Mouse (Mus musculus): ENCODE results near the gene E130208F15Rik.

Gene E130208F15Rik

DNA sequence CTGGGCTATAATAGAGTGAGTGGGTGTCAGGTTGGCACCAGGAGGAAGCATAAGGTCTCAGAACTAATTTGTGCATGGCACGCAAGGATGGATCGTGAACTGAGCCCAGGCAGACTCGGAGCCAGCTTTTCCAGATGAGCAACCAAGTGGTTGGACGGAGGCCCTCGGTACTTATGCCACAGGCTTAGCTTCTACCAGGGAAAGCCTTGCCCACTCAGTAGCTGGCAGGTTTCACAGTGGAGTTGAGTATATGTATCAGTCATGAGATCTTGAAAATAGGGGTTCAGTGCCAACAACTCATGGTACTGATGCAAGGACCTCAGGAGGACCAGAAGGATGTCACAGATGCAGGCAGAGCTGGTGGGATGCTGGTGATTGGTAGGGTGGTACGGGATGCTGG lies 14.1 kb downstream of the E130208F15Rik start:
- DNase-seq (ENCODE audit: low spot score): no peak

DNA sequence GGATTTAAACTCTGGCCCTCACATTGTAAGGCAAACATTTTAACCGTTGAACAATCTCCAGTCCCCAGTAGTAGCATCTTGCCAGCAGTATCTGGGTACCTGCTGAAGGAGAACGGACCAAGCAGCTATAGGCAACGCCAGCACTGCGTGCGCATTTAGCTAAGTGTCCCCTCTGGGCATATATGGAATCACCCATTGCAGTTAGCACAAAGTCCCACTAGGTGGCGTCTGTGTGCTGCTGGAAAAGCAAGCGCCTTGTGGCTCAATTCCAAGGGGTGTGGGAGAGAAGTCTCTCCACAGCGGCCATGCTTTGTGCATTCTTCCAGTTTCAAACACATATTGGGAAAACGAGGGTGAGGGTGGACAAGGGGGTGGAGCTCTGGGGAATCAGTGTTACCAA lies 14.8 kb downstream of the E130208F15Rik start:
- DNase-seq (ENCODE audit: low spot score): no peak

DNA sequence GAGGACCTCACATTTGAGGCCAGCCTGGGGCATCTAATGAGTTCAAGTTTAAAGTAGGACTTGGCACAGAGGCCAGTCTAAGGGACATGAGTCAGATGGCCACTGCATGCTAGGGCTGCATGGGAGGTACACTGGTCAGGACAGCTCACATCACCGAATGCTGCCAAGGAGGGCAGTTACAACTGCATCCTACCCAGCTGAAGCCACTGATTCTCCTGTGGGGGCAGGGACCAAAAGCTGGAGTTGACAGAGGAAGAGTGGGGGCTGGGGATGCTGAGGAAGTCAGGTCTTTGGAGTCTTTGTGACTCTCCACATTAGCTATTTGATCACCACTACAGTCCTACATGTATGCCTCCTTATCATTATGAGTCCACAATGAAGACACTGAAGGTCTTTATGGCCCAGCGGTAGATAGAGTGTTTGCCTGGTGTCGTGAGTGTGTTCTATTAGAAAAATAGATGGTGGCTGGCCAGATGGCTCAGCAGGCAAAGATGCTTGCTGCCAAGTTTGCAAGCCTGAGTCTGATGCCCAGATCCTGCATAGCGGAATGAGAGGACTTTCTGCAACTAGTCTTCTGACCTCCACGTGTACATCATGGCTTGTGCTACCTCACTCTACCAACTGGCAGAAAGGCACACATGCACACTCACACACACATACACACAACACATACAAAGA lies 18.0 kb downstream of the E130208F15Rik start:
- DNase-seq (ENCODE audit: low spot score): no peak

DNA sequence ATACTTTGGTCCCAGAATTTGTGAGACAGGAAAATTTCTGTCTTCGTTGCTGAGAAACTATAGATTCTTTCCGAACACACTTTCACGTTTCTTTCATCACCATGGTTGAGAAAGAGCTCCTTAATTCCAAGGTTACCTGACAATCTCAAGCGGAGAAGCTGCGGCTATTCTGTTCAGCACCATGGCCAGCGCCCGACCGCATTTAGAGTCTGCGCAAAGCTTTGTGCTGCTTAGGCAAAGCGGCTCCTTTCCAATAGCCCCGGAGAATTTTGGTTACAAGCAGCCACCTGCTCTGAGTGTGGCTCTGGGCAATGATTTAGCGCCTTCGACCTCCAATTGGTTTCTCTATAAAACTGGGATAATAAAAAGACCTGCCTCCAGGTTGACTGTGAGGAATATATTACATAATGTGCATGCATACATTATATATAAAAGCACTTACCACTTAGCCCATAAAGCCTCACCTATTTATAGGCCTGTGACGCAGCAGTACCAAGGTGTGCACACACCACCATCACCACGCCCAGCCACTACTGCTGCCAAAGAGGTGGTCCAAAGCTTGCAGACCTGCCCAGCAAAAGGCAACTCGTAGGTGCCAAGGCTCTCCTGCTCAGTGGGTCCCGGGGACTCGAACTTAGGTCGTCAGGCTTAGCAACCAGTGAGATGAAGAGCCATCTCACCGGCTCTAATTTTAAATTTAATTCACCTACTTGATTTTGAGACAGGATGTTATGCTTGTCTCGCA lies 25.3 kb downstream of the E130208F15Rik start:
- DNase-seq (ENCODE audit: low spot score): no peak

- DNase-seq (ENCODE audit: low spot score): no peak
These were observed 26.3 kb downstream of the E130208F15Rik start for GRCm38 (mm10) chr7:30347828-30348227.

GRCm38 (mm10) chr7:30353279-30353822 lies 31.8 kb downstream of the E130208F15Rik start:
- no peak for DNase-seq (ENCODE audit: low spot score)

GRCm38 (mm10) chr7:30354059-30354458 lies 32.5 kb downstream of the E130208F15Rik start:
- no peak for DNase-seq (ENCODE audit: low spot score)

GRCm38 (mm10) chr7:30358378-30359186 lies 37.0 kb downstream of the E130208F15Rik start:
- no peak for DNase-seq (ENCODE audit: low spot score)

- DNase-seq (ENCODE audit: low spot score): no peak
These were observed 37.8 kb downstream of the E130208F15Rik start for GRCm38 (mm10) chr7:30359276-30359865.

DNA sequence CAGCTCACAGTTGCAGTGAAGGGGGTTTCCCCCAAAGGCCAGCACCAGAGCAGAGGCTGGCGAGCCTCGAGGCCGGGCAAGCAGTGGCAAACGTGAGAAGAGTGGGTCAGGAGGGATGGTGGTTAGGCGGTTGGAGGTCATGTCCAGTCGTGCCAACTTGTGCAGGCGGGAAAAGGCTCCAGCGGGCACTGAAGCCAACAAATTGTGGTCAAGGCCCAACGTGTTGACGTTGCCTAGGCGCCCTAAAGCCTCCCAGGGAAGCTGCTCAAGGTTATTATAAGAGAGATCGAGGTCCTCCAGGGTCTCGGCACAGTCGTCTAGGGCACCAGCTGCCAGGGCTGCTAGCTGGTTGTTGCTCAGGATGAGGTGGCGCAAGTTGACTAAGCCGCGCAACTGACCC lies 38.5 kb downstream of the E130208F15Rik start:
- DNase-seq (ENCODE audit: low spot score): no peak

- DNase-seq (ENCODE audit: low spot score): no peak
These were observed 41.3 kb downstream of the E130208F15Rik start, which contains the start of gene Lrfn3 for GRCm38 (mm10) chr7:30362652-30363343. Gene Lrfn3 (minus strand): TSS chr7:30362772.

DNA sequence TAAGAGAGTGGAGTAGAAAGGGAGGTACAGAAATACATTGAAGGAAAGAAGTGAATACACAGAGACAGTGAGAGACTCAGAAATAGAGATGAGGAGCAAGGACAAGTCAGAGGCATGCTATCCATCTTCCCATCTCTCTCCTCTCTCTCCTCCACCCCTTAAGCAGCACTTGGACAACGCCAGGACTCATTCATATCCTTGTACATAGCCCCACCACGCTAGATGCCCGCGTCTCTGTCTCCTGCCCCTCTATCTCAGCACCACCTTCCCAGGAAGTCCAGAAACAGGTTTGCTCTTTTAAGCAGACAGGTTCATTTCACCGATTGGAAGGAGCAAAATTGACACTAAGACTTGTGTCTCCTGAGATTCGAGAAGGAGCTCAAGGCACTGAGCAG lies 41.8 kb downstream of the E130208F15Rik start:
- DNase-seq (ENCODE audit: low spot score): no peak

DNA sequence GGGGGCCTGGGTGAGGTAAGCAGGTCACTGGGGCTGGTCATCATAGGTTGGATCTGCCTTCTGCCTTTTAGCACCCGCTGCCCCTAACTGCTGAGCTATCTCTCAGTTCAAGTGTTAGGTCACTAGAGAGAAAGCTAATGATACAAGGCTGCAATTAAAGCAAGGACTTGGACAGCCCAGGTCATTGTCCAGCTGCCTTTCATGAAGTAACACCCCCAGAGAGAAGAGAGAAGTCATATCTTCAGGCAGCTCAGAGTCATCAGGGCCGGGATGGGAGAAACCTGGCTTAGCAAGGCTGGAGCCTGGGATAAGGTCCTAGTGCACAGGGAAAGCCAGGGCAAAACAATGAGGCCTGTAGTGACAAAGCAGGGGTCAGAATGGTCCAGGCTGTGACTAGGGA lies 45.9 kb downstream of the E130208F15Rik start:
- DNase-seq (ENCODE audit: low spot score): no peak
